Mouse (Mus musculus) left cerebral cortex, postnatal 4 days (tissue): ENCODE data around the gene Sp110. TPM values are rescaled to one million over a fixed set of nuclear protein-coding genes. Genes with fewer than 3 reads are reported as not detected.
"Not testable (repeated sequence)": the region's sequence is repeated elsewhere in the genome, so short reads cannot be mapped to it uniquely, and the experiment has no call there.

Experiments used
- DNase-seq: peaks from one replicate; pipeline ENCODE4 v3.0.0-alpha.2; 2022
- intact Hi-C: fragments of 180-260 bp; cut with DNase I; formaldehyde crosslinking; loops from one replicate; pipeline ENCODE4 v1.15.1; 2025
- total RNA-seq, 2 experiments: library from RNA; stranded (reverse); gene quantifications; 2 replicates each; pipeline ENCODE4 v1.2.3; 2021

The Sp110 gene
- total RNA-seq, 2 experiments from 2014 or later, result 0.46 to 0.70 TPM

DNA sequence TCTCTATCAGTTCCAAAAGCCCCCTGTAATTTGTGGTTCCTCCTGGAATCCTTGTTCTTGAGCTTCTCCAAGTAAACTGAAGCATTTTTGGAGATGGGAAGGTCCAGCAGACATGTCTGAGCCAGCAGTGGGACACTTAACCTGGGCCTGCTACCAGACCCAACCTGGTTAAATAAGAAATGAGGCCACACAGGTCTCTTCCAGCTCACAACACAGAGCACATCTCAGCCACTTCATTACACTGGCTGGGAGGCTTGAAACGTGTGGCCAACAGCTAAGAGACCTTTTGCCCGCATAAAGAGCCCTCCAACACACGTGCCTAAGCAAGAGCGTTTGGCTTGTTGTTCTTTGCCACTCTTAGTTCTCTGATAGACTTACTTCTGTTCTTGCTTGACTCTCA, 25.1 kb downstream of the Sp110 start:
- intact Hi-C loops, DNase-seq: not testable (repeated sequence)

DNA sequence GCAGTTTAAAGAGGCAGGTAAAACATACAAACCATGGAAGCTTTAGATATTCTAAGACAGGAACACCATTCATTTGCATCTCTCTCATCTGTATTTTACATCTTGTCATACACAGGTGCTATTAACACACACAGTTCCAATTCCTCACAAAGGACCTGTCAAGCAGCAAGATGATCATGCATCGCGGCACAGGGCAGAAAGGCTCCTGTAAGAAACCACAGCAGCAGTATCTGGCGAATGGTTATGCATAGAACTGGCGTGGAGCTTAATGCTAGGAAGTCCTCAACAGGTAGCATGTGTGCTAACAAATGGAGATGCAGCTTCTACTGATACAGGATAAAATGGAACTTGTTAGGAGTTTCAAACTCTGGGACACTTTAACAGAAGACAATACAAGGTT, 43.4 kb downstream of the Sp110 start:
- intact Hi-C loops, result not testable (repeated sequence)
- peak; percentile 3 for DNase-seq

GRCm38 (mm10) chr1:85546442-85546841, 52.2 kb downstream of the Sp110 start:
- intact Hi-C loops, DNase-seq: not testable (repeated sequence)

- DNase-seq, intact Hi-C loops: not testable (repeated sequence)
Observed at GRCm38 (mm10) chr1:85543818-85544217, 54.8 kb downstream of the Sp110 start.

GRCm38 (mm10) chr1:85528451-85529110, 70.0 kb downstream of the Sp110 start:
- intact Hi-C loops, result not testable (repeated sequence)
- DNase-seq, result peak; percentile 41

Other genes starting within 250 kb of the Sp110 start
- gene G530012D18Rik, start 23.1 kb downstream of the Sp110 start, total RNA-seq, result not detected
- gene Sp140, start 1.6 kb upstream of the Sp110 start, total RNA-seq, result under 1 TPM; 0.64 to 0.83 TPM
- under 1 TPM; 0.22 to 0.40 TPM for gene Sp100, start 51.2 kb upstream of the Sp110 start, total RNA-seq
- under 1 TPM; 0.24 to 0.84 TPM for gene A630001G21Rik, start 179.8 kb upstream of the Sp110 start, total RNA-seq
- gene Cab39, start 194.6 kb upstream of the Sp110 start, total RNA-seq, result 100 to 1,000 TPM; 134 to 144 TPM